In the genomic region with DNA sequence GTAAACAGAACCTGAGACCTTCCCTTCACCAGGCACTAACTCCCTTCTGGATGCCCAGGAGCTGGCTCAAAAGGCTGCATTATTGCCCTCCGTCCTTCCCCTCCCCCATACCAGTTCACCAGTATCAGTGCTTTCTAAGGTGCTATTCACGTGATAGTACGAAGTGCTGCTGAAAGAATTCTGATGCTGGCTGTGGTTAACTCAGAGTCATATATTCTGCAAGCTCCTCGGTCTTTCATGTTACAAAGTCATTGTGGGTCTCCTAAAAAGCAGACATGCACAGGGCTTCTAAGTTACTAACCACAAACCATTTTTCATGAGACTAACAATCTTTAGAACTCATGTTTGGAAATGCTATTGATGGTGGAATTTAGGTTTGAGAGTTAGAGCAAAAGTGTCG, we compare ENCODE assay signal across 27 mouse cellular contexts. TPM values are rescaled to one million over a fixed set of nuclear protein-coding genes. Genes with fewer than 3 reads are reported as not detected.
DNase-seq lines count a peak whose midpoint lies in the region; ATAC-seq and TF ChIP-seq lines count a peak whose summit lies in the region.
"Had no signal": no experiment of that assay in that cellular context is flagged by ENCODE, and none has a peak within 500 bp of the region (broad histone marks: within the 10 kb centered on the region; RNA-seq: fewer than 3 reads in every experiment).

No protein-coding gene starts in this region.

- no peak for TF ChIP-seq CTCF in thymus, adult 2 months (IDR thresholded peaks at IDR 0.05; ENCODE audit: borderline replicate concordance, control insufficient read depth, extremely low read depth, insufficient read depth, low read length, poor library complexity)

- no peak for ATAC-seq in CD4-positive, CD25-positive, alpha-beta regulatory T cell, adult 4 months
- peak; percentile 18 for ATAC-seq in inflammation-experienced regulatory T-cells, adult 6 months
- ATAC-seq: forebrain, embryonic 14.5 days; forebrain, postnatal 0 days; hindbrain, postnatal 0 days had no signal

- peak; percentile 24 for DNase-seq in CD4-positive, CD25-positive, alpha-beta regulatory T cell, adult 2 months (ENCODE audit: low read depth, low spot score)
- peak; percentile 18 for DNase-seq in thymus, adult 2 months
- no peak for DNase-seq in thymus, postnatal 36 days
- DNase-seq in CD4-positive helper T cell, adult 2 months (ENCODE audit: low read depth, low spot score) = peak; percentile 82
- DNase-seq in B cell, adult 2 months = no peak
- DNase-seq in urinary bladder, postnatal 4 days (ENCODE audit: low spot score in 2 of 2) = no peak
- DNase-seq: adrenal gland, adult 2 months; adrenal gland, postnatal 14 days; cerebellum, adult 11 months; cerebellum, adult 2 months; cerebellum, adult 9-11 months; cerebellum, postnatal 25 days; forebrain, postnatal 0 days; gastrocnemius, adult 2 months; gastrocnemius, postnatal 14 days; heart, adult 18-20 months; heart, postnatal 14 days; heart, postnatal 4 days had no signal

- WGBS in thymus, adult 2 months = 10% methylated on average over 5 of the region's 5 CpGs

- H3K27ac ChIP-seq in thymus, adult 2 months (ENCODE audit: control insufficient read depth, insufficient read depth, low read length) = peak overlapping the region; percentile 82
- H3K27ac ChIP-seq: embryonic facial prominence, embryonic 12.5 days; embryonic facial prominence, embryonic 15.5 days; gastrocnemius, adult 2 months; heart, embryonic 10.5 days; heart, embryonic 13.5 days; hindbrain, embryonic 14.5 days; hindbrain, postnatal 0 days had no signal

- H3K4me1 ChIP-seq in thymus, adult 2 months (replicated peaks; ENCODE audit: control insufficient read depth, insufficient read depth, low read length) = peaks cover 20% of the 10 kb centered on the region
- H3K4me1 ChIP-seq: embryonic facial prominence, embryonic 15.5 days had no signal

- TF ChIP-seq POLR2A in thymus, adult 2 months (IDR thresholded peaks at IDR 0.05; ENCODE audit: control insufficient read depth, extremely low read depth, insufficient read depth, low read length, poor library complexity) = no peak

- no peaks in the 10 kb centered on the region for H3K27me3 ChIP-seq in thymus, adult 2 months (ENCODE audit: control insufficient read depth, insufficient read depth, low read length)
- H3K27me3 ChIP-seq: embryonic facial prominence, embryonic 12.5 days; embryonic facial prominence, embryonic 15.5 days; heart, embryonic 13.5 days had no signal

- no peak overlapping the region for H3K4me3 ChIP-seq in thymus, adult 2 months (ENCODE audit: control insufficient read depth, insufficient read depth, low read length)
- H3K4me3 ChIP-seq: embryonic facial prominence, embryonic 12.5 days; embryonic facial prominence, embryonic 15.5 days; gastrocnemius, adult 2 months; heart, embryonic 10.5 days; heart, embryonic 13.5 days had no signal

- peaks cover 14% of the 10 kb centered on the region for H3K36me3 ChIP-seq in thymus, adult 2 months (ENCODE audit: control insufficient read depth, insufficient read depth, low read length)

RNA-seq across cellular contexts. Expression of a gene that starts 19.6 kb away (rescaled TPM):
- 10 to 100 TPM; 28.7 to 37.3 TPM for polyA plus RNA-seq in CD4-positive, CD25-positive, alpha-beta regulatory T cell, adult 4 months (2017; shearing (Covaris generic))
- polyA plus RNA-seq in thymus, adult 2 months (2012; rRNA removed) = 29.5 and 36.3 TPM in 2 replicates
- 10 to 100 TPM; 30.0 to 40.0 (median 35.7) TPM for polyA plus RNA-seq in inflammation-experienced regulatory T-cells, adult 6 months (2017; shearing (Covaris generic))

Comparison
In these comparisons a context has a peak if more than half of its experiments do, and no peak if none do; other contexts are left out.
1. DNase-seq: peak in CD4-positive, CD25-positive, alpha-beta regulatory T cell, adult 2 months (single experiment), thymus, adult 2 months (single experiment) and CD4-positive helper T cell, adult 2 months (single experiment); none in thymus, postnatal 36 days (0 of 2), B cell, adult 2 months (0 of 2) and urinary bladder, postnatal 4 days (0 of 2).